Mouse (Mus musculus) lung, adult 2 months (tissue): ENCODE measurements around the gene Polr3g.

ENCODE experiments used
- CTCF ChIP-seq: fragments of 200-500 bp; IDR thresholded peaks from 2 replicates; pipeline ENCODE4 v1.5.1; 2011; ENCODE audit warnings: mild to moderate bottlenecking, low read length, control low read depth; ENCODE audit not compliant: insufficient read depth
- POLR2A ChIP-seq: fragments of 200-500 bp; IDR thresholded peaks from 2 replicates; pipeline ENCODE4 v1.6.1; 2011; ENCODE audit warnings: low read depth, mild to moderate bottlenecking, control low read depth, low read length, borderline replicate concordance; ENCODE audit errors: extremely low read depth

DNA sequence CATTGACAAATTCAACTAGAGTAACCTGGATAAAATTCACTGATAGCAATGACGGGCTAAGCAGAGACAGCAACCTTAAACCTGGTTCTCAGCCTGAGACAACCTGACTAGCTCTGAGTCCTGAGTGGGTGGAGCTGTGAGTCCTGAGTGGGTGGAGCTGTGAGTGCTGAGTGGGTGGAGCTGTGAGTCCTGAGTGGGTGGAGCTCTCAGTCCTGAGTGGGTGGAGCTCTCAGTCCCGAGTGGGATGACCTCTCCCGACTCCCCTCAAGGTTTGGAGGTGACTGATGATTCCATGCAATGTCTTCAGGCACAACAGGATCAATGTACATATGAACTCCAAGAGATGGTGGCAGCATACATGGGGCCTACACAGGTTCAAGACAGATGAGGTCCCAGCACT lies 21.2 kb downstream of the Polr3g start:
- TF ChIP-seq CTCF (no peak), POLR2A (no peak)
